Mouse (Mus musculus) neural tube, embryonic 10.5 days (tissue): Measurements from ENCODE around the gene Srd5a2.
A peak's percentile ranks its signal among the peaks of the same experiment; 100 is the strongest.

Experiments used
- DNase-seq: peaks from one replicate; pipeline ENCODE4 v3.0.0-alpha.2; 2017; ENCODE audit warnings: low spot score; ENCODE audit errors: extremely low spot score

Srd5a2 gene

DNA sequence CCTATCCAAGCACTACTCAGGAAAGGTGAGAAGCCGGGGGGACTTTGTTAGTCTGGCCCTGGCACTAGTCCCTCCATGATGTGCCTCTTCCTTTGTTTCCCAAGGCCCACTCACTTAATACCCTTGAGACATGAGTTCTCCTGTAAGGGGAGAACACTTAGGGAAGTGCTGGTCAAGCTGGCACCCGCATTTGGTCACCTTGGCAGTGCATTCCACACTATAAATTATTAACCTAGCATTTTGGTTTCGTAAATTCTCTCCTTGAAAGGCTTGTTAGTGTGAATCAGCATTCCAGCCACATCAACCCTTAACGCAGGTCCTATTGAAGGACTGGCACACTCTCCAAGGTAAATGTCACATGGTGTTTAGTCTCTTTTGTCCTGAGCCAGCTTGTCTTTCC, 61.8 kb downstream of the Srd5a2 start:
- no peak for DNase-seq

DNA sequence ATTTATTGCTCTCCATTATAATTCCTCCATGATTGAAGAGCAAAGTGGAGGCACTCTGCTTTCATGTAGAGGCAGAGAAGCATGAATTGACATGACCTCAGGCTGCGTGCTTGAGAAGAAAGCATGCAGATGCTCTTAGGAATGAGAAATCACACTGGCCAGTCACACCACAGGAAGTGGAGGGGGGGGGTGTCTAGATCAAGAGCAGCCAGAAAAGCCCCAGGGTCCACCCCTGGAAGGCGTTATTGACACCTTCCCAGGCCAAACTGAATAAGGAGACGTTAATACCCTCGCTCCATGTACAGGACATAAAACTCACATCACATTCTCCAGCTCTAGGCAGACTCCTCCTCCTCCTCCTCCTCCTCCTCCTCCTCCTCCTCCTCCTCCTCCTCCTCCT, 63.2 kb downstream of the Srd5a2 start:
- peak; percentile 29 for DNase-seq

DNA sequence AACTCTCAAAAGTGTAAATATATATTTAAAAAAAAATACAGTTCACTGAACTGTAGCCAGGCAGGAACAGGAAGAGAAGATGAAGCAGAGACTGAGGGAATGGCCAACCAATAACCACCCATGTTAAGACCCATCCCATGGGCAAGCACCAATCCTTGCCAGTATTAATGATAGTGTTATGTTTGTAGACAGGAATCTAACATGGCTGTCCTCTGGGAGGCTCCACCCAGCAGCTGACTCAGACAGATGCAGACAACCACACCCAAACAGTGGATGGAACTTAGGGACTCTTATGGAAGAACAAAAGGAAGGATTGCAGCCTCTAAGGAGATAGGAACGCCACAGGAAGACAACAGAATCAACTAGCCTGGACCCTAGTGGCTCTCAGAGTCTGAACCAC, 64.8 kb downstream of the Srd5a2 start:
- DNase-seq: no peak

DNA sequence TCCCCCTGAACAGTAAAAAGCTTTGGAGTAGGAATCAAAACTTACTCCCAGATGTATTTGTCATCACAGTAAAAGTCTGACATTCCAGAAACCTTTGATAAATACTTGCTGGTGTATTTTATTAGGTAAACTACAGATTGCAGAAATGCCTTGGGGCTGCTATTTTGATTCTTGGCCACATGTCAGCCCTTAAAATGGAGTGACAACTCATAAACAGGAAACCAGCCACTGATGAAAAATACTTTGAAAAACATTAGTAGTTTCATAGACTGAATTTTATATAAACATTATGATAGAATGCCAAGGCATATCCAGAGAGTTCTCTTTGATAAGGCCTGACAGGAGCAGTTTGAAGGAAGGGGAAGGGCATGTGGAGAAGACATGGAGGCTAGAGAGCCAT, 71.7 kb downstream of the Srd5a2 start:
- DNase-seq: no peak

DNA sequence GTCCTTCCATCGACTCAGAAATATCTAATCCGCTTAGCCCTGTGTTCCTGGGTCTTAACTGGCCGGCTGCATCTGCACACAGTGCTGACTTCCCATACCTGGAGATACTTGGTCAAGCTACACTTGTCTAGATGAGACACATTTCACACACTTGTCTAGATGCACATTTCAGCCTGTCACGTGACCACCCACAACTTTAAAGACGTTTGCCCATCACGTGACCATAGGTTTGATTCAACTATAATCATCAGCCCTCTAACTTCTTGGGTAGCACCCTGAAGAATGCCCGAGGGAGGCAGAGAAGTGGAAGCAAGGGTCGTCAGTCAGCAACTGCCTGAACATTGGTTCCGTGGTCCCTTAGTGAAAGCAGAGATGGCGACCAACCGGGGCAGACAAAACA, 75.1 kb downstream of the Srd5a2 start:
- DNase-seq: no peak

DNA sequence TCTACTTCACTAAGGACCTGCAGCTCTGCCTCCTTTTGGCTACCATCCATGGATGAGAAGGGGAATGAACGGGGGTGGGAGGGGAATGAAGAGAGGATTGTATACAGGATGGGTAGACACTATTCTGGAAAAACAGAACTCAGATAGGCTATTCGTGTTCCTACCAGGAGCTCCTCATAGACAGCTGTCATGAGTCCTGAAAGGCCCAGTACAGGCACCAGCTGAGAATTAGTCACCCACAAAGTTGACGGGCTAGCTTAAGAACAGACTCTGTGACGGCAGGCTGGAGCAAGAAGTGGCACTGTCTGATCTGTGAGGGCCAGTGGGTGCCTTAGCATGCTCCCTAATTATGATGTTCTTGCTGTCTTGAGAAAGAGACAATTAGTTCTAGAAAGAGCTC, 76.4 kb downstream of the Srd5a2 start:
- no peak for DNase-seq

DNA sequence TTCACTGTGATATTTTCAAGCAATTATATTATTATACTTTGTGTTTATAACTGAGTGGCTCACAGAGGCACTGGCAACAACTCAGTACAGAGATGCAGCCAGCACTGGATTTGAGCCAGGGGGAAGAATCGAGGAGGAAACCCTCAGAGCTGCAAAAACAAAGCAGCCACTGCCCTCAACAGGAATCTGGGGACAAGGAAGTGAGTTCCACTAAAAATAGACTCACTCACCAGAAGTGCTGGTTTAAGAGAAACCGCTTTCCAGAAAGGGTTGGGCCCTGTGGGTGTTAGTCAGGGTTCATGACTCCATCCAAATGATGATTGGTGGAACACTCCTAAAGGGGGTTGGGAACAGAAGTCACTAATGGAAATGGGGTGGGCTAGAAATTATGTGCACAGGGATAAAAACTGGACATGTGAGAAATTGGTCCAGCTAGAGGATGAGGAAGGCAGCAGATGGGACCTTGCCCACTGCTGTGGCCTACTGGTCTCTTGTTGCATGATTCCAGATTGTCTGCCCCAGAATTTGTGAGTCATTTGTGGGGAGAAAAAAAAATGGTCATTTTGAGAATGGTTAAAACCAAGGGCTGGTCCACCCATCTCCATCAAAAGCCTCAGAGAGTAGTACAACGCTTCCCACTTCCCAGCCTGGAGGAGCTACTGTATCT, 77.2 kb downstream of the Srd5a2 start:
- DNase-seq: no peak
